Mouse (Mus musculus) intestine, embryonic 16.5 days (tissue): Measurements from ENCODE around the gene Lsm4. TPM values are rescaled to one million over a fixed set of nuclear protein-coding genes. Genes with fewer than 3 reads are reported as not detected.

ENCODE experiments used
- ATAC-seq: fragments of 200-750 bp; cut with Nextera tagmentation; 2 replicates; pipeline ENCODE4 v1.8.0; 2017; ENCODE audit warnings: moderate TSS enrichment, moderate library complexity
- H3K27ac ChIP-seq: fragments of 300-500 bp; sonication (generic); 2 replicates; pipeline ENCODE4 v1.5.1; 2014; ENCODE audit warnings: mild to moderate bottlenecking, low read length
- H3K27me3 ChIP-seq: fragments of 300-500 bp; sonication (generic); replicated peaks from 2 replicates; pipeline ENCODE4 v1.6.1; 2014; ENCODE audit warnings: low read length, control low read depth, mixed read lengths; ENCODE audit not compliant: control insufficient read depth, insufficient read depth
- H3K36me3 ChIP-seq: fragments of 300-500 bp; sonication (generic); 2 replicates; pipeline ENCODE4 v1.6.1; 2014; ENCODE audit warnings: low read length, control low read depth; ENCODE audit not compliant: control insufficient read depth, insufficient read depth
- H3K4me1 ChIP-seq: fragments of 300-500 bp; sonication (generic); 2 replicates; pipeline ENCODE4 v1.6.1; 2014; ENCODE audit warnings: low read length, control low read depth, mixed read lengths; ENCODE audit not compliant: control insufficient read depth, insufficient read depth
- H3K4me2 ChIP-seq: fragments of 300-500 bp; sonication (generic); 2 replicates; pipeline ENCODE4 v1.6.1; 2014; ENCODE audit warnings: low read depth, low read length, control low read depth
- H3K4me3 ChIP-seq: fragments of 300-500 bp; sonication (generic); 2 replicates; pipeline ENCODE4 v1.5.1; 2014; ENCODE audit warnings: mild to moderate bottlenecking, low read length
- H3K9ac ChIP-seq: fragments of 300-500 bp; sonication (generic); 2 replicates; pipeline ENCODE4 v1.6.1; 2014; ENCODE audit warnings: low read depth, low read length
- H3K9me3 ChIP-seq: fragments of 300-500 bp; sonication (generic); 2 replicates; pipeline ENCODE4 v1.6.1; 2016; ENCODE audit warnings: low read length, control low read depth; ENCODE audit not compliant: control insufficient read depth
- WGBS: fragments of 180-500 bp; shearing (Covaris S2); extraction: QIAGEN DNeasy Blood & Tissue Kit; methylation state at CpG from one replicate; pipeline ENCODE4 v1.1.7; 2014; 5-methylcytosine and 5-hydroxymethylcytosine counted together
- polyA plus RNA-seq: library from polyadenylated mRNA; unstranded; fragments of >200 nt; fragmentation: Nextera tagmentation; extraction: Ambion mirVana; gene quantifications from 2 replicates; pipeline ENCODE4 v1.2.1, GENCODE M21; 2015

Gene Lsm4
- polyA plus RNA-seq, 1 experiment from 2014 or later, result 228 TPM

DNA sequence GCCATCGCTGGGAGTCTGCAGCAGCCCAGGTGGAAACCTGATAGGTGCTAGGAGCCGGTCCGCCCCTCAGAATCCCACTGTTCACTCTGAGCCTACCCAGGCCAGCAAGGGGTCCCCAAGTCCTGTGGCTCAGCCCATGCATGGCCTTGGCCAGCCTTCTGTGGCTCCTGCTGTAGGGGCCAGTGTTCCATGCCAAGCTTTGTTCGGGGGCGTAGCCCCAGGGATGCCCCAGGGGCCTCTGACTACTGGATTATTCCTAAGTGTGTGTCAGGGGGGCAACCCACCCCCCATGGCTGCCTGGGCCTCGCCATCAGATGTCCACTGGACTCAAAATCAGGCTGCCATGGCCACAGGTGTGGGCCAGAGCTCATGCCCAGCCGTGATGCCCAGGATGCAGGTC, 40.9 kb downstream of the Lsm4 start:
- Histone ChIP-seq H3K27me3 (no peaks in the 10 kb centered on the region), H3K36me3 (no peaks in the 10 kb centered on the region), H3K9ac (no peak overlapping the region), H3K4me1 (no peaks in the 10 kb centered on the region), H3K4me2 (no peak overlapping the region), H3K27ac (no peak overlapping the region), H3K9me3 (no peaks in the 10 kb centered on the region), H3K4me3 (no peak overlapping the region)
- 82% methylated on average over 7 of the region's 7 CpGs for WGBS
- no peak for ATAC-seq

DNA sequence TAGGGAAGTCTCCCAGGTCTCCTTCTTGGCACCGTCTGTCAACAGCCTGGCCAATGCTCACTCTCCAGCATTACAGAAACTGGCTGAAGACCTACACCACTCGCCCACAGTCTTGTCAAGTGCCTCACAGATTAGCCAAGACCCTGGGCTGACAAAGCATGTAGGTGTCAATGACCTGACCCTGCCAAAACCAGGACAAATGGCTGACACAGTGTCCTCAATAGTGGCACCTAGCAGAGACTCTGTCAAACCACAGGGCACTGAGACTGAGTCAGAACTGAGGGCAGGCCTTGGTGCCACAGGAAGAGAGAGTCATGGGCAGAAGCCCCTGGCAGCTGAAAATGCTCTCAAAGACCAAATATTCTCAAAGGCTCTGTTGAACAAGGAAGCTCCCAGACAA, 42.0 kb downstream of the Lsm4 start:
- H3K36me3 ChIP-seq, result no peaks in the 10 kb centered on the region
- no peak overlapping the region for H3K4me2 ChIP-seq
- H3K4me1 ChIP-seq, result no peaks in the 10 kb centered on the region
- 58% methylated on average over 2 of the region's 2 CpGs for WGBS
- no peaks in the 10 kb centered on the region for H3K27me3 ChIP-seq
- no peak overlapping the region for H3K4me3 ChIP-seq
- ATAC-seq, result no peak
- no peak overlapping the region for H3K27ac ChIP-seq
- H3K9me3 ChIP-seq, result no peaks in the 10 kb centered on the region
- H3K9ac ChIP-seq, result no peak overlapping the region

DNA sequence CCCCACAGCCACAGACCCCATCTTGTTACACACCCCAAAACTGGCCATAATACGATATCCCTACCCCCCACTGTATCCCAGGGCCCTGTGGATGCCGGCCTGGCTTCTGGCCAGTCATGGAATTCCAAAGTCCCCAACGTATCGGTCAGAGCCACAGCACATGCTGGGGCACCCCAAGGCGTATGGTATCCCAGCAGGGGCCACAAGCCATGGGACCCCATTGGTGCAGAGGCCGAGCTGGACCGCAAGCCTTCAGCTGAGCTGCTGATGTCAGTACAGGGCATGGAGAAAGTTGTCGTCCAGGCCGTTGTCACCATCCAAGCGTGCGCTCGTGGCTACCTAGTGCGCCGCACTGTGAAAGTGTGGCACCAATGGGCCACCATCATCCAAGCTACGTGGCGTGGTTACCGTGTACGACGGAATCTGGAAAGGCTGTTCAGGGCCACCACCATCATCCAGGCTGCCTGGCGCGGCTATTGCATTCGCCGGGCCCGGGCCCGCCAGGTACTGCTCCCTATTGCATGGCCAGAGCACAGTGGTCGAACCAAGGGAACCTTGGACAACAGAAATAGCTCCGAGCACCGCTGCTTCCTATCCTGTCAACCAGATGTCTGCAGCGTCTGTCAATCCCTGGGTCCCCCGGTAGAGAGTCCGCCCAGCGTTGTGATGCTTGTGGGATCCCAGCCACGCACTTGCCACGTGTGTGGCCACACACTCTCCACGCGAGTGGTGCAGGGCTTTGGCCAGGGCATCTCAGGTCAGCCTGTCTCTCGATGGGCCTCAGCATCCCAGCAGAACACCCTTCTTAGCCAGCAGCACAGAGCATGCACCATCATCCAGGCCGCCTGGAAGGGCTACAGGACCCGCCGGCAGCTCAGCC, 43.7 kb downstream of the Lsm4 start:
- Histone ChIP-seq H3K36me3 (no peaks in the 10 kb centered on the region), H3K9me3 (no peaks in the 10 kb centered on the region), H3K27me3 (no peaks in the 10 kb centered on the region), H3K4me3 (no peak overlapping the region), H3K4me1 (no peaks in the 10 kb centered on the region), H3K9ac (no peak overlapping the region), H3K27ac (no peak overlapping the region), H3K4me2 (no peak overlapping the region)
- WGBS, result 83% methylated on average over 40 of the region's 40 CpGs
- no peak for ATAC-seq

DNA sequence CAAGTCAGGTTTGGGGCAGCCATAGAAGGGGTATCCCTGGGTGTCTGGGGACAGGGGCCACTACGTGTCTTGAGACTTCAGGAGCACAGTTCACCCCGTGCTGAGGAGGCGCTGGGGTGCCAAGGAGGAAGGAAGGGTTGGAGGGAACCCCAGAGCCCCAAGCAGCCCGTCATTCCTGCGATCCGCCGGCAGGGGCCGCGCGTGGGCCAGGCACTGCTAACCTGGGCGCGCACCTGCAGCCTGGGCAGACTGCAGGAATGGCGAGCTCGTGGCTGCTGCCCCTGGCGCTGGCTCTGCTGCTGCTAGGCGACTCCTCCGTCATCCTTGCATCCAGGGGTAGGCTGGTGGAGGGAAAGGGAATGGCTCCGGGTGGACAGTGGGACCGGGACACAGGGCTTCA, 45.2 kb downstream of the Lsm4 start, which contains the start of gene Gm3336:
TSS of gene Gm3336 (plus strand) at position 247 of the 400 bp plus-strand sequence.
- Histone ChIP-seq H3K9ac (no peak within 1 kb of the TSS), H3K4me3 (peak within 1 kb of the TSS; percentile 14; the same call in 1 of the 2 replicates), H3K27ac (no peak within 1 kb of the TSS), H3K4me2 (0 out of 2 replicates have a peak within 1 kb of the TSS, but pooled peaks have one; percentile 27), H3K36me3 (no peaks in the 10 kb centered on the region), H3K27me3 (no peaks in the 10 kb centered on the region), H3K9me3 (no peaks in the 10 kb centered on the region), H3K4me1 (peaks cover 2% of the 10 kb centered on the region; the same call in 1 of the 2 replicates)
- ATAC-seq, result peak; percentile 58
- WGBS, result under 1% methylated on average over 19 of the region's 19 CpGs

DNA sequence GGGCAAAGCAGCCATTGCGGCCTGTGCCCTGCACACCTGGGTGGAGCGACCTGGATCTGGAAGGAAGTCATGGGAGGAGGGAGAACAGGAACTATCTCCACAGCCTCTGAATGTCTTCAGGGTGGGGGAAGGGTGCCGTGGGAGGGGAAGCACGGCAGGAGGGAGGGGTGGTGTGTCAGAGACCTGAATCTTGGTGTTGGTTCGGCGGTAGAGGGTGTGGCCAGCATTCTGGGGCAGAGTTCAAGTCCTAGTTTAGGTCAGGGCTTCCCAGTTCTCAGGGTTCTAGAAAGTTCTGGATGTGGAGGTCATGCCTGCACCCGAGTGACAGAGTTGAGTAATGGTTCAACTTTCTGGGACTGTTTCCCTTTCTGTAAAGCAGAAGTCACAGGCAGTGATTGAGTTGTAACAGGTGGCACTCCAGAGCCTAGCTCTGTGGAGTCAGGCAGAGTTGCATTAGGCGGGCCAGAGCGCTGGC, 46.8 kb downstream of the Lsm4 start:
- peak; percentile 20 for ATAC-seq
- H3K27ac ChIP-seq, result peak overlapping the region; percentile 20; the same call in 1 of the 2 replicates

DNA sequence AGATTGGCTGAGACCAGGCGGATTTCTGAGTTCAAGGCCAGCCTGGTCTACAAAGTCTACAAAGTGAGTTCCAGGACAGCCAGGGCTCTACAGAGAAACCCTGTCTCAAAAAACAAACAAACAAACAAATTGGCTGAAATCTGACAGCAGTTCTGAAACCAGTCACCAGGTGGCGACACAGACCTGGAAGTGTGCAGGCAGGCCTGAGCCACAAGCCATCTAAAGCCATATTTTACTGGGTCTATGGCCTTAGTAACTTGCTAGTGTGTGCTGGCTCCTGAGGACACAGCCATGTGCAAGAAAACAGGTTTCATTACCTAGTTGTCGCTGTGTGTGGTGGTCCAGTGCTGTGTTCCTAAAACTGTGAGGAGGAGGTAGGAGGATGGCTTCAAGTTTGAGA, 47.7 kb downstream of the Lsm4 start:
- Histone ChIP-seq H3K27ac (no peak overlapping the region), H3K27me3 (no peaks in the 10 kb centered on the region), H3K36me3 (no peaks in the 10 kb centered on the region), H3K9me3 (no peaks in the 10 kb centered on the region), H3K9ac (no peak overlapping the region), H3K4me3 (no peak overlapping the region), H3K4me1 (peaks cover 12% of the 10 kb centered on the region), H3K4me2 (no peak overlapping the region)
- no peak for ATAC-seq
- 6% methylated on average over 3 of the region's 3 CpGs for WGBS

More for the DNA sequence above, 46.8 kb downstream of the Lsm4 start:
- H3K4me1 ChIP-seq, result peaks cover 12% of the 10 kb centered on the region
- H3K9me3 ChIP-seq, result no peaks in the 10 kb centered on the region
- H3K4me2 ChIP-seq, result no peak overlapping the region
- H3K4me3 ChIP-seq, result no peak overlapping the region
- WGBS, result 46% methylated on average over 9 of the region's 9 CpGs
- no peak overlapping the region for H3K9ac ChIP-seq
- H3K36me3 ChIP-seq, result no peaks in the 10 kb centered on the region
- H3K27me3 ChIP-seq, result no peaks in the 10 kb centered on the region

DNA sequence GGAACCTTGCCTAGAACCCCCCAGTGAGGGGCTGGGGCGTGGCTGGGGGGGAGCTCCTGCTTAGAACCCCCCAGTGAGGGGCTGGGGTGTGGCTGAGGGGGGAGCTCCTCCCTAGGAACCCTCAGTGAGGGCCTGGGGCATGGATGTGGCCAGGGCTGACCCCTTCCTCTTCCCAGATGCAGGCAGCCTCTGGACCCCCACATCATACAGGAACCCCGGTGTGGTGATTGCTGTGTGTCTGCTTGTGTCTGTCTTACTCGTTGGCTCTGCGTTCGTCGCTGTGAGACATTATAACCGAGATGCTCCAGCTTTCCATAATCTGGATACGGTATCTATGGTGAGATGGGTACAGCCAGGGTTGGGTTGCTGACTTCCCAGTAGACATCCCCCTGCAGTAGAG, 48.6 kb downstream of the Lsm4 start:
- no peak overlapping the region for H3K4me2 ChIP-seq
- H3K9me3 ChIP-seq, result no peaks in the 10 kb centered on the region
- H3K4me1 ChIP-seq, result peaks cover 12% of the 10 kb centered on the region
- no peak overlapping the region for H3K4me3 ChIP-seq
- H3K9ac ChIP-seq, result 0 out of 2 replicates have a peak overlapping the region, but pooled peaks have one; percentile 19
- H3K27ac ChIP-seq, result no peak overlapping the region
- H3K27me3 ChIP-seq, result 0 out of 2 replicates have a peak, but pooled peaks cover 1% of the 10 kb centered on the region
- no peak for ATAC-seq
- WGBS, result 89% methylated on average over 8 of the region's 8 CpGs
- no peaks in the 10 kb centered on the region for H3K36me3 ChIP-seq

DNA sequence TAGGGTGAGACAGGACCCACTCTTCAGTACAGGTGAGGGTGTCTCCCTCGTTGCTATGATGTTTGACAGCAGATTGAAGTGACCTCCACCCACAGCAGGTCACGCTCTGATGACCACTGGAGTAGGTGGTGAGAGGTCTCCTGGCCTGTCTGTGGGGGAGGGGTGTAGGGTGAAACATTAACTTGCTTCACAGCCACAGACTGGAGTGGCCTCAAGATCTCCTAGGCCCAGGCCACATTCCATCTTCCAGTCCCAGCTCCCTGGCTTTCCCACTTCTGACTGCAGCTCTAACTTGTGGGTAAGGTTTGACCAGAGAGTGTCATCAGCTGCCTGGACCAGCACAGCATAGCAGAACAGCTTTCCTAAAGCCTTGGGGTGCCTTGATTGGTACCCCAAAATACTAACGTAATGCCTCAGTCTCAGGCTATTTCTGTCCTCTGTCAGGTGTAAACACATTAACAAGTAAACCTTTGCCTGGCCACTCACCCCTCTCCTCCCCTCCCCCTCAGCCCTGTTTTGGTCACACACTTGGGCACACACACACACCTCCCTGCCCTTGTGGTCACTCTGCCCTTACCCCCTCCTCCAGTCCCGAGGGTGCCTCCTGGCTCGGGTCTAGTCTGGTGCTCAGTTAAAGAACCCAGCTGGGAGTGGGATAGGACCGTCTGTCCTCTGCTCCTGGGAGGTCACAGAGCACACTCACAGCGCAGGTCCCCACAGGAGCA, 50.6 kb downstream of the Lsm4 start, which contains the start of gene Pde4c:
TSS of gene Pde4c (plus strand) at position 235 of the 725 bp plus-strand sequence.
- ATAC-seq, result peak; percentile 71
- Histone ChIP-seq H3K27ac (no peak within 1 kb of the TSS), H3K4me3 (no peak within 1 kb of the TSS), H3K27me3 (0 out of 2 replicates have a peak, but pooled peaks cover 3% of the 10 kb centered on the region), H3K4me1 (peaks cover 12% of the 10 kb centered on the region), H3K4me2 (no peak within 1 kb of the TSS), H3K9ac (peak within 1 kb of the TSS; percentile 33), H3K36me3 (no peaks in the 10 kb centered on the region), H3K9me3 (no peaks in the 10 kb centered on the region)
- WGBS, result 39% methylated on average over 7 of the region's 7 CpGs

DNA sequence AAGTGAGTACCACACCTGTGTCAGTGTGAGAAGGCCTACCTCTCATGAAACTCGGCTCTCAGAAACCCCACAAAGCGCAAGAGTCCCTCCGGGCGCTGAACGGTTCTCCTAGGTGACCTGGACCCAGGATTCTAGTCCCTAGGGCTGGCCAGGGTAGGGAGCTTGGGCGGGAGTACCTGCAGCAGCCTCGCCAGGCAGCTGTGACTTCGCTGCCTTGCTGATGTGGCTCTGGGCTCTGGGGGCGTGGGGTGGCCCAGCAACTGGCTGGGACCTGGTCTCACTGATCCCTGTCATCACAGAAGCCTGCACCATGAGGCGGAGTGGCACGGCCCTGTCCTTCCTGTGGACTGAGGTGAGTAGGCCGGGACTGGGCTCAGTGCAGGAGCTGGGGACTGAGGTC, 51.2 kb downstream of the Lsm4 start:
- no peak overlapping the region for H3K27ac ChIP-seq
- H3K9ac ChIP-seq, result peak overlapping the region; percentile 33; the same call in 1 of the 2 replicates
- H3K9me3 ChIP-seq, result no peaks in the 10 kb centered on the region
- 78% methylated on average over 12 of the region's 12 CpGs for WGBS
- no peak overlapping the region for H3K4me2 ChIP-seq
- H3K27me3 ChIP-seq, result 0 out of 2 replicates have a peak, but pooled peaks cover 7% of the 10 kb centered on the region
- H3K4me3 ChIP-seq, result no peak overlapping the region
- peaks cover 12% of the 10 kb centered on the region for H3K4me1 ChIP-seq
- H3K36me3 ChIP-seq, result no peaks in the 10 kb centered on the region
- no peak for ATAC-seq
